Mouse (Mus musculus) urinary bladder, postnatal 36 days (tissue): Measurements from ENCODE around the gene Ank3.
A peak's percentile ranks its signal among the peaks of the same experiment; 100 is the strongest.

ENCODE experiments used
- DNase-seq, 2 experiments: peaks; one replicate each; pipeline ENCODE4 v3.0.0; 2022; ENCODE audit warnings: low spot score in 2 of 2, mixed read lengths in 1 of 2

Gene Ank3

GRCm38 (mm10) chr10:69571972-69572371 lies 173.4 kb downstream of the Ank3 start:
- no peak for DNase-seq

- no peak for DNase-seq
These were observed 174.5 kb downstream of the Ank3 start for GRCm38 (mm10) chr10:69573054-69573453.

GRCm38 (mm10) chr10:69573746-69574145 lies 175.2 kb downstream of the Ank3 start:
- DNase-seq, result no peak

GRCm38 (mm10) chr10:69574190-69574663 lies 175.7 kb downstream of the Ank3 start:
- DNase-seq, result no peak

- no peak for DNase-seq
These were observed 176.3 kb downstream of the Ank3 start for GRCm38 (mm10) chr10:69574894-69575293.

- no peak for DNase-seq
These were observed 176.9 kb downstream of the Ank3 start for GRCm38 (mm10) chr10:69575451-69575850.

GRCm38 (mm10) chr10:69576264-69576663 lies 177.7 kb downstream of the Ank3 start:
- DNase-seq, result no peak

GRCm38 (mm10) chr10:69577061-69577728 lies 178.6 kb downstream of the Ank3 start:
- DNase-seq, result no peak

GRCm38 (mm10) chr10:69577729-69578061 lies 179.1 kb downstream of the Ank3 start:
- DNase-seq, result no peak

- DNase-seq, result no peak
These were observed 181.0 kb downstream of the Ank3 start for GRCm38 (mm10) chr10:69579585-69579984.

GRCm38 (mm10) chr10:69581525-69581924 lies 183.0 kb downstream of the Ank3 start:
- DNase-seq, result no peak

GRCm38 (mm10) chr10:69583874-69584481 lies 185.4 kb downstream of the Ank3 start:
- peak in 1 of 2 experiments; percentile 12 for DNase-seq

GRCm38 (mm10) chr10:69584566-69584965 lies 186.0 kb downstream of the Ank3 start:
- no peak for DNase-seq

- no peak for DNase-seq
These were observed 186.7 kb downstream of the Ank3 start for GRCm38 (mm10) chr10:69585271-69585670.

- no peak for DNase-seq
These were observed 195.9 kb downstream of the Ank3 start for GRCm38 (mm10) chr10:69594186-69595131.

- no peak for DNase-seq
These were observed 196.9 kb downstream of the Ank3 start for GRCm38 (mm10) chr10:69595487-69595886.

GRCm38 (mm10) chr10:69601471-69601870 lies 202.9 kb downstream of the Ank3 start:
- DNase-seq, result no peak

- no peak for DNase-seq
These were observed 204.1 kb downstream of the Ank3 start for GRCm38 (mm10) chr10:69602711-69603110.

- no peak for DNase-seq
These were observed 206.0 kb downstream of the Ank3 start for GRCm38 (mm10) chr10:69604609-69605008.

- DNase-seq, result no peak
These were observed 206.6 kb downstream of the Ank3 start for GRCm38 (mm10) chr10:69605211-69605610.

- no peak for DNase-seq
These were observed 209.1 kb downstream of the Ank3 start for GRCm38 (mm10) chr10:69607611-69608119.

GRCm38 (mm10) chr10:69611314-69611713 lies 212.7 kb downstream of the Ank3 start:
- no peak for DNase-seq
